Mouse (Mus musculus) spleen, postnatal 36 days (tissue): ENCODE data around the gene Gmds.

Source experiments
- DNase-seq, 2 experiments: peaks; one replicate each; pipeline ENCODE4 v3.0.0; 2022; ENCODE audit warnings: low spot score in 2 of 2, mixed read lengths in 1 of 2

Gene Gmds

GRCm38 (mm10) chr13:32161567-32161966 is 177.0 kb downstream of the Gmds start:
- no peak for DNase-seq

GRCm38 (mm10) chr13:32158240-32158639 is 180.3 kb downstream of the Gmds start:
- no peak for DNase-seq

- DNase-seq, result no peak
Observed at GRCm38 (mm10) chr13:32145916-32146315, 192.6 kb downstream of the Gmds start.

GRCm38 (mm10) chr13:32145179-32145578 is 193.4 kb downstream of the Gmds start:
- DNase-seq, result no peak

GRCm38 (mm10) chr13:32143651-32144050 is 194.9 kb downstream of the Gmds start:
- no peak for DNase-seq

GRCm38 (mm10) chr13:32134663-32135273 is 203.8 kb downstream of the Gmds start:
- no peak for DNase-seq

GRCm38 (mm10) chr13:32129970-32130369 is 208.6 kb downstream of the Gmds start:
- DNase-seq, result no peak

- no peak for DNase-seq
Observed at GRCm38 (mm10) chr13:32118386-32118785, 220.2 kb downstream of the Gmds start.

GRCm38 (mm10) chr13:32115468-32115867 is 223.1 kb downstream of the Gmds start:
- DNase-seq, result no peak

GRCm38 (mm10) chr13:32113875-32114274 is 224.7 kb downstream of the Gmds start:
- DNase-seq, result no peak

GRCm38 (mm10) chr13:32088303-32088977 is 250.1 kb downstream of the Gmds start:
- DNase-seq, result no peak

GRCm38 (mm10) chr13:32080520-32081249 is 257.9 kb downstream of the Gmds start:
- no peak for DNase-seq

GRCm38 (mm10) chr13:32073630-32074029 is 264.9 kb downstream of the Gmds start:
- no peak for DNase-seq

GRCm38 (mm10) chr13:32055321-32055720 is 283.2 kb downstream of the Gmds start:
- peak in 1 of 2 experiments; percentile 2 for DNase-seq

GRCm38 (mm10) chr13:32053587-32053986 is 285.0 kb downstream of the Gmds start:
- no peak for DNase-seq

GRCm38 (mm10) chr13:32047980-32048959 is 290.3 kb downstream of the Gmds start:
- DNase-seq, result no peak

GRCm38 (mm10) chr13:32046961-32047360 is 291.6 kb downstream of the Gmds start:
- no peak for DNase-seq

GRCm38 (mm10) chr13:32042748-32043147 is 295.8 kb downstream of the Gmds start:
- no peak for DNase-seq

- DNase-seq, result peak in 1 of 2 experiments; percentile 2
Observed at GRCm38 (mm10) chr13:32040822-32041221, 297.7 kb downstream of the Gmds start.

- DNase-seq, result no peak
Observed at GRCm38 (mm10) chr13:32036902-32037301, 301.6 kb downstream of the Gmds start.

GRCm38 (mm10) chr13:32034799-32035448 is 303.6 kb downstream of the Gmds start:
- no peak for DNase-seq
